Mouse (Mus musculus) T-helper 17 cell (primary cell): Measurements from ENCODE around the gene Acsbg2.

ENCODE experiments used
- in situ Hi-C, 2 experiments: fragments of 300-600 bp; cut with MboI, MseI; formaldehyde crosslinking; loops; 1 replicate in 1 of 2; 2 replicates in 1 of 2; pipeline ENCODE4 v1.15.1; 2025; ENCODE audit warnings: high pct_unique_total_duplicates in 2 of 2

Acsbg2 gene

GRCm38 (mm10) chr17:56823352-56823751, 50.9 kb downstream of the Acsbg2 start:
- in situ Hi-C loops: no loop called here

GRCm38 (mm10) chr17:56822380-56822779, 51.9 kb downstream of the Acsbg2 start:
- in situ Hi-C loops: no loop called here

- in situ Hi-C loops: no loop called here
Observed at GRCm38 (mm10) chr17:56819694-56820111, 54.5 kb downstream of the Acsbg2 start.

DNA sequence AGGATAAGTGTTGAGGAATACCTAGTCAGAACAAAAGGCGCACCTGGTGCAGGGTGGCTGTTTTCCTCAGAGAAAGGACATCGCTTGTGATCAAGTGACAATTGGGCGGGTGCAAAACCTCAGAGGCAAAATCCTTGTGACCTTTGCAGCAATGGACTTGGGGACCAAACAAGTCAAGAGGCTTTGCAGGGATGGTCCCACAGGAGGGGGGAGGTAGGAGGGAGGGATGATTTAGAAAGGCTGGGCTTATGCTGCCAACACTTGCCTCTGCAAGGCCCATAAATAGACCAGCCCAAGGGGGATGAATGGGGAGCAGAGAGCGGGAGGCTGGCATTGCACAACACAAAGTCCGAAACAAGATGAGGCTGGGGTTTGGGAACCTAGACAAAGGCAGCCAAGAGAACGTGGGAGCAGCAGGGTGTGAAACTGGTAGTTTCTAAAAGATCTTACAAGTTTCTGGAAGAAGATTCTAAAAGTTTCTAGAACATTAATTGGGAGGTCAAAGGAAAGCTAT, 55.2 kb downstream of the Acsbg2 start:
- in situ Hi-C loops: no loop called here

GRCm38 (mm10) chr17:56818067-56818636, 56.1 kb downstream of the Acsbg2 start:
- in situ Hi-C loops: no loop called here

- in situ Hi-C loops: no loop called here
Observed at GRCm38 (mm10) chr17:56815057-56815345, 59.2 kb downstream of the Acsbg2 start.

- in situ Hi-C loops: no loop called here
Observed at GRCm38 (mm10) chr17:56814316-56815056, 59.8 kb downstream of the Acsbg2 start.

- in situ Hi-C loops: no loop called here
Observed at GRCm38 (mm10) chr17:56810245-56810644, 64.0 kb downstream of the Acsbg2 start.

DNA sequence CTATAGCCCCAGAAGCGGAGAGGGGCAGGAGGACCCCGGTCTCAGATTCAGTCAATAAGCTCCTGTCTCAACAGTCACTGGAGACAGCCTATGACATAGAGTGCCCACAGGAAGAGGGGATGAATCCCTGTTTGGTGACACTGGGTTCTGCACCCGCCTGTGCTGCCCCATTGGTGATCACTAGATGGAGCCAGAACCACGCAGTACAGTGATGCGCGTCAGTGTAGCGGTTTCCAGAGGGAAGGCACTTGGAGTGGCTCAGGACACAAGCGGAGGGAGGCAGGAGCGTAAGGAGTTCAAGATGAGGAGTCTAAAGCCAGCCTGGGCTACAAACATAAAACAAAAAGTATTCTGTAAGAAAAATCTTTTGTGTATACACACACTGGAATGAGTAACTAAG, 65.7 kb downstream of the Acsbg2 start:
- in situ Hi-C loops: loop anchor here in 1 of 2 experiments (5.0 kb wide), 1 partner anchor 39 kb away; no protein-coding TSS in a partner anchor

DNA sequence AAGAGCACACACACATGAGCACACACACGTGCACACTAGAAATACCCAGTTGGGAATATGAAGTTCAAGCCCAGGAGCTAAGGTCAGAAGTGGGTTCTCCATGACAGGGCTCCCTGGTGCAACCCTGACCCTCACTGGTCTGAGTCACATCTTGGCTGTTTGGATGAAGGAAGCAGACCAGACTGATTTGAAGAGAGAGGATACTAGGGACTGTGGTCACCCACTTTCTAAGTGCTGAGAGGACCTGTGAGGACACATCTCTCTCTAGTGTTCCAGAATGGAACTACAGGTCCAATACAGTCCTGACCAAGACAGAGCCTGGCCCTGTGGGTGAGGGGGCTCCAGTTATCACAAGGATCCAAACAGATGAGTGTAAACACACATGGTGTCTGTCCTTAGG, 68.5 kb downstream of the Acsbg2 start:
- in situ Hi-C loops: loop anchor here in 1 of 2 experiments (5.0 kb wide), 1 partner anchor 42 kb away; no protein-coding TSS in a partner anchor

DNA sequence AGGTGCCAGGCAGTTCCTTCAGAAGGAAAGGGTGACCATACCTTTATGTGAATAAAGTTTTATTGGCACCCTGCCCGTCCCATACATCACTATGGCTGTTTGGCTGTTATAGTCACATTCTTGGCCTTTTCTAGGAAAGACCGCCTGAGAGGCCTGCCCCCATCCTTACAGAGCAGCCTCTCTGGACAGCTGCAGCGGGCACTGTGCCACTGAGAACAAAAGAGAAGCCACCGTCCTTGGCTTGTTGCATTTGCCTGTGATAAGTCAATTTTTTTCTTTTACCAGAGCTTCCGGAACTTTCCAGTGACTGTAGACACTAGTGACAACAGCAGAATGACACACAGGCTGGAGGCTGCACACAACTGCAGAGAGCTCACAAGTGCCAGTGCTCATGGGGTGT, 69.3 kb downstream of the Acsbg2 start:
- in situ Hi-C loops: loop anchor here in 1 of 2 experiments (5.0 kb wide), 1 partner anchor 42 kb away; no protein-coding TSS in a partner anchor

DNA sequence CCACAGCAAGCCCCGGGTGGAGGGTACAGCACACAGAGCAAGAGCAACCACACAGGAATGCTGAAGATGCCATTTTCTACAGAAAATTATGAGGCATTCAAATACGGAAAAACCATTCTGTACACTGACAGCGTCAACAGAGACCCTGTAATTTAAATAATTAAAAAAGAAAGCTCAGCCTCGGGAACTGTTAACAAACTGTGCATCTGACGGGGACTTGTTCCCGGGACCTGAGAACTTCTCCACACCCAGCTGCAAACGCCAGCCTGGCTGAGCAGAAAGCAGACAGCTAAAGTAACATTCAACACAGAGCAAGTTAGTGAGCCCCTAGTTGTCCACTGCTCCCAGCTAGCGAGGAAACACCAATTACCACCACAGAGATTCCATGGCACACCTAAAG, 72.2 kb downstream of the Acsbg2 start:
- in situ Hi-C loops: no loop called here

- in situ Hi-C loops: no loop called here
Observed at GRCm38 (mm10) chr17:56799276-56799675, 75.0 kb downstream of the Acsbg2 start.

DNA sequence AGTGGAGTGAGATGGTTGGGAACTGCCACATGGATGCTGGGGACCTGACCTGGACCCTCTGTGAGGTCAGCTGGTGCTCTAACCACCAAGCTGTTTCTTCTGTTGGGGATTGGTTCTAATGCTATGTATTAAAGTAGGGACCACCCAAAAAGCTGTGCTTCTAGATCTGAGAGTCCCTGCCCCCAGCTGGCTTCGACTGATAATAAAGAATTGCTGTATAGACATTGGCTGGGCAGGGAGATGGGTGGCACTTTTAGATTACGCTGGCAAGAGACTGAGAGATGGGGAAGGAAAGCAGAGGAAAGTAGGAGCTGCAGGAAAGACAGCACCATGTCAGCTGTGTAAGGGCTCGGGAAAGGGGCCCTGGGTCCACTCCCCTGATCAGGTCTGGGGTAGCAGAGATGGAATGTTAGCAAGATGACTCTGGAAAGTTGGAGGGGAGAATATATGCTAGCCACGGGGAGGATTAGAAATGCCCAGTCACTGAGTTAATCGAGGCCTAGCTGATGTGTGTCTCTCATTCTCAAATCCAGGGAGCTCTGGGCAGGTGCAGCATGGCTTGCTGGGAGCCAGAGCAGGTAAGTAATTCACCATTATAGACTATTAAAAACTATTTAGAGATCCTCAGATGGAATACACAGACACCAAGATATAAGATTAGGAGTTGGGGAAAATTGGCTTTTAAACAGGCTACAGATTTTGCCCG, 80.5 kb downstream of the Acsbg2 start:
- in situ Hi-C loops: no loop called here
